Mouse (Mus musculus) erythroblast, embryonic 14.5 days (primary cell): ENCODE measurements around the gene Myog.

ENCODE experiments used
- GATA1 ChIP-seq: IDR thresholded peaks from 2 replicates; pipeline ENCODE4 v1.6.1; 2012; ENCODE audit warnings: low read length, inconsistent platforms, mixed read lengths
- TAL1 ChIP-seq: IDR thresholded peaks from 3 replicates; pipeline ENCODE4 v1.6.1; 2012; ENCODE audit warnings: low read length, inconsistent platforms, mixed read lengths

- TF ChIP-seq TAL1 (no peak), GATA1 (no peak)
Observed at GRCm38 (mm10) chr1:134322591-134322990, 32.8 kb downstream of the Myog start.
